Mouse (Mus musculus) lung, postnatal 36 days (tissue): ENCODE measurements around the gene Atp8a2.
"Not testable (repeated sequence)": the region's sequence is repeated elsewhere in the genome, so short reads cannot be mapped to it uniquely, and the experiment has no call there.

Source experiments
- DNase-seq: peaks from one replicate; pipeline ENCODE4 v3.0.0; 2022; ENCODE audit warnings: mixed read lengths

Gene Atp8a2

DNA sequence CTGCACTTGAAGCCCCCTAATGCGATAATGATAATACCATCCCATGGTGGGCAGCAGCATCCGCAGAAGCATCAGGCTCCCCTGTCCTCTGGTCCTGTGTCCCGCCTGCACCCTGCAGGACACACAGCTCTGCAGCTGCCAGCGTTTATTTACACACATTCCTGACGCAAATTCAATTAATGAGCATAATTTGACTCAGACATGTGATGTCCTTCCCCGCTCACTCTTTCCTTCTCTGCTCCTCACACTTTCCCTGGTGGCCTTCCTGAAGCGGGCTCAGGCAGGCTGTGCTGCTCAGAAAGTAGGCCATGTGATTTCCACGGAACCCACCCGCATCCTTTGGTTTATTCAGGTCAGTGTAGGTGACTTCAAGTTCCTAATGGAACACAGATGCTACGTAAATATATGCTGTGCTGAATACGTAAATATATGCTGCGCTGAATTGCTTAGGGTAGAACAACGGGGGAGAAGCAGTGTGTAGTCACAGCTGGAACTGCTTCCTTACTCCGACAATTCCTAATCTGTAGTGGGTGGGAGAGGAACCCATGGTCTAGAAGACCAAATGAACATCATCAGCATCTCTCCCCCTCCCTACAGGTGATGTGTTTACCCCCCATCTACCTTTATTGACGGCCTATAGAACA, 437.7 kb downstream of the Atp8a2 start:
- no peak for DNase-seq

DNA sequence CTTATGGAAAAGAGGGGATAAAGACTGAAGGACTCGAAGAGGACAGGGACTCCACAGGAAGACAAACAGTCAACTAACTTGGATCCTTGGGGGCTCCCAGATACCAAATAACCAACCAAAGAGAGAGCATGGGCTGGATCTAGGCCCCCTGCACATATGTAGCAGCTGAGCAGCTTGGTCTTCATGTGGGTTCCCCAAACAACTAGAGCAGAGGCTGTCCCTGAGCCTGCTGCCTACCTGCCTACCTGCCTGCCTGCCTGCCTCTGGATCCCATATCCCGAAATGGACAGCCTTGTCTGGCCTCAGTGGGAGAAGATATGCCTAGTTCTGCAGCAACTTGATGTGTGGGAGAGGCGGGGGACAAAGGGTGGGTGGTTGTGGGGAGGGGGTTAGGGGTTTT, 444.6 kb downstream of the Atp8a2 start:
- no peak for DNase-seq

DNA sequence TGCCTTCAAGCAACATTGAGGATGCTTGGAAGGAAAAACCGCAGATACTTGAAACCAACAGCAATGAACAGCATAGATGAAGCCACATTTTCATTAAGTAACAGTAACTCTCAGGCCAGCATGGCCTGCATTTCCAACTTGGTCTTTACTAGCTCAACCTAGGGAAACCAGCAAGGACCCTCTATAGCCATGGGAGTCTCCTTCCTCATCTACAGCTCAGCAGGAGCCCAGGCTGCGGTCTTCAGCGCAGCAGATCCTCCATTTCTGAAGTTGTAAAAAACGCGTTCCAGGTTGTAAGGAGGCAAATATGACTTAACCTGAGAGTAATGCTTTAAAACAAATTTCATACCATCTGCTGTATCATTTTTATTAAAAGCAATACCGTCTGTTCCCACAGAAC, 447.0 kb downstream of the Atp8a2 start:
- no peak for DNase-seq

DNA sequence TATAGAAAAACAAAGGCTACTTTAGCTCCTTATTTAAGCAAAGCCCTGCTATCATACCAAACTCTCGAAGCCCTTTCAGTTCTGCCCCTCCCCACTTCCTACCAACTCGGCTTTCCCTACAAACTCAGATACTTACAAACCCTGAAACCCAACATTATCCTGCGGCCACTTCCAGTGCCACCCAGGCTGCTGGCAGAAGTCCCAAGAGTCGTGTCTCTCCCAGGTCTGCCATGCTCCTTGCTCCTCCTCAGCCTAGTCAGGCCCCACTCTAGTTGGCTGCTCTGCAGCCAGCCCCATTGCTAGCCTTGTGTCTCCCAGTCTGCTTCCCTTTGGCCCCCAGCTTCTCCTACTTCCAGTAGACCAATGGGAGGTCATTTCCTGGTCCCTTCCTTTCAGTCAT, 451.3 kb downstream of the Atp8a2 start:
- DNase-seq, result no peak

DNA sequence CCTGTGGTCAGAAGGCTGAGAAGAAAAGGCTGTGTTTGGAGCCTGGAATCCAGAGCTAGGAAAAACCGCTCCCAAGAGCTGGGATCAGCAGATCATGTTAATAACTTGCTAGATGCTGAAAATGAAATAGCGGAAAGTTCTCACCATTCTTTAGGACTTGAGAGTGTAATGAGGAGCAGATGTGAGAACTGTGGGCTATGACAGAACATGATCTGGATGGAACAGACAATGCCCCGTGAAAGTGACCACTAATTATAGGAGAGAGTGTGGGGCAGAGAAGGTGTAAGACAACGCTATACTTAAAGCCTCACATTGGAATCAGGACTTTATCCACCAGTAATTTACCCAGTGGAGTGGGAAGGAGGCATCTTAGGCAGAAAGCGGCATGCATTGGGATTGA, 455.2 kb downstream of the Atp8a2 start:
- DNase-seq, result no peak

DNA sequence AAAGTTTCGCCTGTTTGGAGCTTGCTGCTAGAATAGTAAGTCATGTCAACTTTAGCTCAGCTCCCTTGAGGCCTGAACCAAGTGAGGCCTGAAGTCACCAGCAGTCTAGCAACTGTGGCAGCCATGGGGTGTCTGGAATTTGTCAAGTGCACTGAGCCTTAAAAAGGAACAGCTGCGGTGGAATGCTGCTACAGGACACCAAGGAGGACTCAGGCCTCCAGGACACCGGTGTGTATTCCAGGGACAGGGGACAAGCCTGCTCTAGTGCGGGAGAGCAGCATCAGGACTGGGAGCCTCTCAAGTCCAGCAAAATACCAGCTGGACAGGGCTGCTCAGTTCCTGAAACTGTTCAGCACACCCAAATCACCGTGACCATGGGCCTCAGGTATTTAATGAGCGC, 457.5 kb downstream of the Atp8a2 start:
- DNase-seq, result no peak

DNA sequence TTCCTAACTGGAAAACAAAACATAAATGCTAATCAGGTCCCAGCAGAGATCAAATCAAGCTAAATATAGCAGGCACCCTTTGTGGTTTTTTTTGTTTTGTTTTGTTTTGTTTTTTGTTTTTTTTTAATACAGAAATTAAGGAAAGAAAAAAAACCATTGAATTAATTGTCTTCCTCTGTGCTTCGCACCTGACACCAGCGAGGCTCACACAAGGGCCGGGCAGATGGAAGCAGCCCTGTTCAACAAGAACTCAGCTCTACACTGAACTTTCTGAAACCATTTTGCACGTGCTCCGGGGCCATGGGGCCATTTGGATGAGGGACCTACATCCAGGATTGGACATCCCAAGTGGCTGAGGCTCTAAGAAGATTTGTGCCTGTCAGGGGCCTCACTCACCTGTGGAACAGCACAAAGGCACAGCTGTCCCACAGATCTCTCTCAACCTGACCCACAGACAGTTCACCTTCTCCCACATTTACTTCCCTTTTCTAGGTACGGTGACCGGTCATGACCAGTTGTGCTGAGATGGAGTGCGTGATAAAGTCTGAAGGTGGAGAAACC, 459.2 kb downstream of the Atp8a2 start:
- DNase-seq, result no peak

DNA sequence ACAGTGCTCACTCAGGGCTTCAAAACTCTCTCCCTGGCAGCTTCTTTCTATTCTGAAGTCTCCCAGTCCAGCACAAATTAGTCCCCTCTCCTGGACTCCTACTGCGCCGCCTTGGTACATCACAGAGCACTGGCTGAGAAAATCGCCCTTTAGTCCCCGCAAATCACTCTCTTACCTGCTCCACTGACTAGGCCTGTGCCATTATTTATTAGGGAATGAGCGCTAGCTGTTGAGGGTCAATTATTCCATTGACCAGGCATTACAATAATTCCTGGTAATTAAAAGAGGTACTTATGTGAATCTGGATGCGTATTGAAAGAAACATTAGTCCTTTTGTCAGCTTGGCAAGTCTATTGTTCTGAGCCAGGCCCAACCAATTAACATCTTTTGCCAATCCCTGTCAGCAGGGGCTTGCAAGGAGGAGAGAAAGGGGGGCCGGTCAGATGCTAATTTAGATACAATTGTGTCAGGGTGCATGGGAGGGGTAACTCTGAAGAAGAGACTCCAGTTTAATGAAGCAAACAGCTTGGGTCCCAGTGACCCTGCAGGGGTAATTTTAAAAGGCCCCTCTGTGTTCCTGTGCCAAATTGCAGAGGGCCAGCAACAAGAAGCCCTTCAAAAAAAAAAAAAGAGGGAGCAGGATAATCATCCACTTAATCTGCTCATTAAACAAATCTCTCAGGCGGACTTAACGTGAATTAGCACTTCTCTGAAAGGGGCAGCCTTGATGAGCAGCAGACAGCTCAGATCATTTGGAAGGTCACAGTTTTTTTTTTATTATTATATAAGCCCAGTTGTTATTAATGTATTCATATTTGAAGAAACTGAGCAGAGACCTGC, 459.9 kb downstream of the Atp8a2 start:
- DNase-seq, result no peak

DNA sequence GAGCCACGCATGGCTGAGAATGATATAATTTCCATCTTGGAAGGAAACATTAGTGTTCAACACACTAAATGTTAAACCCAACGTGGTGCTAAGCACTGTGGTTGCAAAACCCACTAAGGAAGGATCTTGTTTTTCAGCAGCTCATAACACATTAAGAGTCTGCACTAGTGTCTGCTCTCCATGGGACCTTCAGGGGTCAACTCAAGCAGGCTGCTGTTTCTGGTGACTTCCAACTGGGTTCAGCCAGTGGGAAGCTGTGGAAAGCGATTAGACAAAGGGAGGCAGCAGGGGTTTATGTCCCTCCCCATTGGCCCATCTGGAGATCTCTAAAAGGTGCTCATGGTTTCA, 467.0 kb downstream of the Atp8a2 start:
- no peak for DNase-seq

DNA sequence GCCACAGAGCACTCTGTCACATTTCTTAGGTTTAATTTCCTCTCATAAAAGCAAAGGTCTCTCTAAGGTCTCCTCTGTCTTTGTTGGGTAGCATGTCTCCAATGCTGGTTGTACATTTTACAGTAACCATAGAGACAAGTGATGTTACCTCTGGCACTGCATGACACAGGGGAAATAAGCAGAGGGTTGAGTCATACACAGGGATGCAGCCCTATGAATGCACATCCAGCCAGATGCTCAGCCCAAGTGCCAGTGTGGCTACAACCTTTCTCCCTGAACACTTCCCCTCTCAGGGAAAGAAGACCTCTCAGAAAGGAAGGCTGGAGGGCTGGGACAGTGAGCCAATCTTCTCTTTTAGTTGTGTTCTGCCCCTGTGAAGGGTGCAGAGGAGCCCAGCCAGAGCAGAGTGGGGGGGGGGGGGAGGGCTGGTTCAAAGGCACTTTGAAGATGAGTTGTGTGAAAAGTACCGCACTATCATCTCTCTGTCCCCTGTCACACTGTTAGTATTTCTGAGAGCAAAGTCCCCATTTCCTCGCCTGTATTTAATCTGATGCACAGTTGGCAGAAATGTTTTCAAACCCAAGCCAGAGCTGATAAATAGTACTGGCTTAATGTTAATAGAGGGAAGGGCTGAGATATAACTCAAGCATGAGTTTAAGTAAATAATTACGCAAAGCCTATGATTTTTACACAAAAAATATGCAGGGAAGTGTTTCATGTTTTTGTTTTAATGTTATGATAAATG, 467.5 kb downstream of the Atp8a2 start:
- DNase-seq, result no peak

DNA sequence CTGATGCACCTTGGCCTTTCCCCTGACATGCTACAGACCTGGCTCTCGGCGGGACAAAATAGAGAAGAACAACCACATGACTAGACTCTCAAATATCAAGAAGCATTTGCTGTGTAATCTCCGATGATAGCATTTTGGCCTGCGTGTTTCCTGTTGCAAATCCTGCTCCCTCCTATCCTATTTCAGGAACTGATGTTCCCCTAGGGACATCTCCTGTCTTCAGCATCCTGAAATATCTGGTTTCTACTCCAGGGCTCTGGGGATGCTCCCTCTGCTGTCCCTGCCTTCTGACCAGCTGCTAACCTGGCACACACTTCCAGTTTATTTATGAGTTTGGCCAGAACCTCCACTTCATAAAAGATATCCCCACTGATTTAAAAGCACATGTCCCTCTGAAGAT, 470.0 kb downstream of the Atp8a2 start:
- DNase-seq, result no peak

DNA sequence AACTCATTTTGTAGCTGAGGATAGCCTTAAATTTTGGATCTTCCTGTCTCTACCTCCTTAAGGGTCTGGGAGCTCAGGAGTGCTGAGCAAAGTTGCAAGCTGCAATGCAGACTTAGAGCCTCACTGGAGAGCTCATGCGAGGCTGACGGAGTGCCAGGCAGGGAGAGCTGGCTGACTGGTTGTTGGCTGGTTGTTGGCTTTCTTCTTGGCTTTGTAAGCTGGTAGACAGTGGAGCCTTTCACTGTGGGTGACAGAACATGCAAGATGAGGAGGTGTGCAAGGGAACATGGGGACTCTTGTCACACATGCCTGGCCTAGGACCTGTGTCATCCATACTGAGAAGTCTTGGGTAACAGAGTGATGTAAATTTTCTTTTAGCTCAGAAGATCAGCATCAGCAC, 473.8 kb downstream of the Atp8a2 start:
- no peak for DNase-seq

DNA sequence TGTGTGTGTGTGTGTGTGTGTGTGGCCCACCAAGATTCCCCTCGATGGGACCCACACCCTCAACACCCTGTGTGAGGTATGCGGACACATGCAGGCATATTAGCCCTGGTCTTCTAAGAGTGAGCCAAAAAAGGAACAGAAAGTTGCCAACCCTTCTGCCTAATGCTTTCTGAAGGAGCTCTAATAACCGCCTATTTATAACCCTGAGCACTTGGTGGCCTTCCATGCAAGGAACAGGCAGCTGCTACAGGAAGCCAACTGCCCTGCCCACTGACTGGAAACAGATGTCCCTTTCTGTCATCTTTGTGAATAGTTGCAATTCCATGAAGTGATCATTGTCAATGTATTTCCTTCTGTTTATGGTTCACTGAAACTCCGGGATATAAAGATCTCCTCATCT, 475.0 kb downstream of the Atp8a2 start:
- DNase-seq, result peak; percentile 52

DNA sequence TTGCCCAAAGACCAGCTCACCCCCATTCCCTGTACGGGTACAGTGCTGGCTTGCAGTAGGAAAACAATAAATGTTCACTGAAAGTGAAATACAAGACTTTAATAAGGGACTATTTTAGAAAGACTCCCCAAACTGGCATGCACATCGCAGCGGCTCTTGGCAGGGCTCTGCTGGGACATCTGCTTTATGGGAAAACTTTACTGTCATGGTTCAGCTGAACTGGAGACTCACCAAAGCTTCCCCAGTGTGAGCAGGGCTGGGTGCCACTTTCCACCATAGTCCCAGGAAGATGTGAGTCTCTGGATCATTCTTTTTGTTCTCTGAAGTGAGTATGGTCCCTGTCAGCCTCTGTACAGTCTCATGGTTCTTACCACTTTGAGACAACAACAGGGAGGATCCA, 475.6 kb downstream of the Atp8a2 start:
- peak; percentile 11 for DNase-seq

DNA sequence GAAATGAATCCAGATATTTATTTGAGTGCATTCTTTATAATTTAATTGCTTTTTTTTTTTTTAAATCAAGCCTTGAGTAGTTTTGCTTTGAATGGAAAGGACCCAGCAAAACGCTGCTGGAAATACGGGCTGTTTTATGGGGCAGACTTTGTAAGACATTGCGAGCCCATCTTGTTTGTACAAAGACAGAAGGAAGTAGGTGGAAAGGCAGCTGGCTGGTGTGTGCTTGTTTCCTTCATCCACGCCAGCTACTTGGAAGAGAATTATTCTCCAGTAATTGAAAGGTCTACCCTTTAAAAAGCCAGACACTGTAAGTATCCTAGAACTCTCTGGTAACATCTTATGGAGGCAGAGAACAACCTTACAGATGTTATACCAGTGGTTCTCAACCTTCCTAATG, 476.6 kb downstream of the Atp8a2 start:
- DNase-seq, result no peak

DNA sequence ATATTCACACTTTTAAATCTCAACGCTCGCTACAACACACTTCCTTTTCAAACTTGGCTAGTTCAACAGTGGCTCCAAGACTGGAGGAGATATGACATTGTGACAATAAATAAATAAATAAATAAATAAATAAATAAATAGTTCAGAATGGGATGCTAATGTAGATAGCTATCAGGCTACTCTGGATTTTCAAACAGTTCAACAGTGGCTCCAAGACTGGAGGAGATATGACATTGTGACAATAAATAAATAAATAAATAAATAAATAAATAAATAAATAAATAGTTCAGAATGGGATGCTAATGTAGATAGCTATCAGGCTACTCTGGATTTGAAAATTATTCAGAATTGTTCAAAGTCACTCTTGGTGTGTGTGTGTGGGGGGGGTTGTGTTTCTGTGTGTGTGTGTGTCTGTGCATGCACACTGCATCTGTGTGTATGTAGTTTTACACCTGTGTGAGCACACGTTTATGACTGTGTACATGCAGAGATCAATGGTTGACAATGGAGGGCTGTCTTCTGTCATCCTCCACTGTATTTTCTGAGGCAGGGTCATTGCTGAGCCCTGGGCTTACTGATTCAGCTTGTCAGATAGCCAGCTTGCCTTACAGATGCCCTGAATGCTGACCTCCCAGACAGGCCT, 480.4 kb downstream of the Atp8a2 start:
- DNase-seq, result not testable (repeated sequence)

DNA sequence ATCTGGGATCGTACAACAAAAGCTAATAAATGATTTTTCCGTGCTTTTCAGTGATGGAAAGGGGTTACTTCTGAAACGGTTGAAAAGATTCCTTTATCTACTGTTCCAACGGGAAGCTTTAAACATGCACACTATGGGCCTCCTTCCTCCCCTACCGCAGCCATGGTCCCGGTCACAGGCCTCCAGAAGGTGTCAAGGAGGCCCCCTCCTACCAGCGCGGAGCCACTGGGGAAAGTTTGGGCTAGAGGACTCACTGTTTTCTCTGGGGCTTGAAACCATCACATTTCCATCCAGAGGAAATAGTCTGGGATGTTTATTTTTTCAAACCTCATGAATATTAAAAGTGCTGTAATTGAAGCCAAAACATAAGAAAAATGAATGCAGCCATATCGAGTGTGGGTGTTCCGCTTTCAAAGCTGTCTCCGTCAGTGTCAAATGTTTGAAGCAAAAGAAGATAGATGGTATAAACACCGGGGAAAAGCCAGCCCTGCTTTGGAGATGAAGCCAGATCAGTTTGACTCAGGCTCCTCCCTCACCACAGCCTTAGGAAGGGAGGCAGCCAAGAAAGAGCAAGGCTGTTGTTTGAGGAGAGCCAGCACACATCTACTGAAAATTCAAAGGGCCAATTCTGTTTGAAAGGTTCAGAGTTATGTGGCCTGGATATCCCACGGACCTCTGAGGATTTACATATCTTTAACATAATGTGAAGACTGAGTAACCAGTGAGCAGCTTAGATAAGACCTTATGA, 481.1 kb downstream of the Atp8a2 start:
- DNase-seq, result peak; percentile 47

DNA sequence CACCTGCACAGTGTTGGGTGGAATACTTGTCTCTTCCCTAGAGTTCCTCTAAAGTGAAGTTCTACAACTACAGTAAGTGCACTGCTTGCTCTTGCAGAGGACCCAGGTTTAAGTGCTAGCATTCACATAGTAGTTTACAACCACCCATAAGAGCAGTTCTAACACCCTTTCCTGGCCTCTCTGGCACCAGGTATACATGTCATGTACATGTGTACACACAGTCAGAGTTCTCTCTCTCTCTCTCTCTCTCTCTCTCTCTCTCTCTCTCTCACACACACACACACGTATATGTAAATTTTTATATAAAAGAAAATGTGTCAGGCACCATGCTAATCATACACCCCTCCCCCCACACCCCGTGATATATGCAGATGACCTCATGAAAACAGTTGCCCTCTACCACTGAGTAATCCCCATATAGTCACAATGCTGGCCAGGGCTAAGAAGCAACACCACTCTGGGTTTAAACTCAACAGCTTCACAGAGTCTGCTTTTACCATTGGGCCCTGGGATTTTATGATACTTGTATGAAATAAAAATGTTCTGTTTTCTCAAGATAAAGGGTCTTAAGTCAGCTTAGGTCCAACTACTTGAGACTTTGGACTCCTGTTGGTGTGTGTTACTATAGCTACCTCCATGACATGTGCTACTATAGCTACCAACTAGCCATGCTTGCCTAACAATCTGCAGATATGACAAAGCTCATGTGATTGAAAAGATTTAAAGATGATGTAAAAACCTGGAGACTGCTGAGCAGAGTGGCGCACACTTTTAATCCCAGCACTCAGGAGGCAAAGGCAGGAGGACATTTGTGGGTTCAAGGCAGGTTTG, 487.3 kb downstream of the Atp8a2 start:
- DNase-seq, result no peak

DNA sequence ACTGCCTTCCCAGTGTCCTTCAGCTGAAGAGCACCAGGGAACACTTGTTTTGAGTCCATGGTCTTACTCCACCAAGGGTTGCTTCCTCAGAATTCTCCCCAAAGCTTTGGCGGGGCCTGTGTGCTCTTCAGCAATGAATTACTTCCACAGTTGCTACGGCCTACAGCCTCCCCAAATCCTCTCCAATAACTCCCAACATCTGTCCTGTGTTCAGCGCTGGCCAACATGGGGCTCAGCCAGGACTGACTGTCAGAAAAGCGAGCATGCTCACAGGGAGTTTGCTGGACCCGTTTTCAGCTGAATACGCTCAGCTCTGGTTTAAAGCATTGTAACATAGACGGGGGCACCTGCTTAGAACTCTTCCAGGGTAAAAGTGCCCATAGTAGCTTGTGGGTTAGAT, 489.0 kb downstream of the Atp8a2 start:
- no peak for DNase-seq

DNA sequence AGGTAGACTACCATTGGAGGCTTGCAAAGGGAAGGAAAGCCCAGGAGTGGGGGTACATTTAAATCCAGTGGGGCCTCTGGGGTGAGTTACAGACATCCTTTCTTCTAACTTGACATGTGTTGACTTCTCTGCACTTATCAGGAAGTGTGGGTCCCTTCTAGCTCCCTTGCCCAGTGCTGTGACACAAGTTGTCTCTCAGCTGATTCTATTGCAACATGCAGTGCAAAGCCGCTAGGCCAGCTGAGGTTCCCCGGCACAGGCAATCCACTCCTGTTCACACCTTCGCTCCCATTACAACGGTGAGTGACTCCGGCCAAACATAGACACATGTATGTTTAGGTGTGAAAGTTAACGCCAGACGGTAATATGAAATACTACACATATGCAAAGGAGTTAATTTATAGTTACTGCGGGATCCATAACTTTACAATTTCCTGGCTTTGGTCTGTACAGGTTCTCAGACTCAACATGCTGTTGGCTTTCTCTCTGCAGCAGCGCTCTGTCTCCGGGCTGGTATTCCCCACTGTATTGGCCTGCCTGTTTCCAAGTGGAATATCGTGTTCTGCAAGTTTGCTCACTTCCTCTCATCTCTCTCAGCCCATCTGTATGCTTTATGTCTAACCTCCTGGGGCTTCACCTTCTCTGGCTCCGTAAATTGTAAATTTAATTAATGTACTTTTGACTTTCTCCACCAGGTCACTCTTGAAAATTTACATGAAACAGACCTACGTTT, 491.5 kb downstream of the Atp8a2 start:
- no peak for DNase-seq

DNA sequence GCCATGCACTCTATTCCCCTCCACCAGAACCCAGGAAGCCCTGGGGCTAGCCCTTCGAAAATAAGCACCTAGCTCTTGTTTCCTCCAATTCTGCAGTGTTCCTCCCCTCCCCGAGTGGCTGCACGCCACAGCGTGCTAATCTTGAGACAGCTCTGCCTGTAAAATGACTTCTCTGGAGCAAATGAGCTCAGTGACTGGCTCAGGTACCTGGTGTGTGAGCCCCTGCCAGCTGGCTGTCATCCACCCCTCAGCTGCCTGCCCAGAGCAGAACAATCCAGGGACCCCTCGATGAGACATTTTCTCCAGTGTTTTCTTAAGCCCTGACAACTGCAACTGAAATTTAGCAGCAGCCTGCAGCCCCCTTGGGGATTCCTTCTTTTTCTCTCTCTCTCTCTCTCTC, 495.5 kb downstream of the Atp8a2 start:
- no peak for DNase-seq
